Mouse (Mus musculus) lung, adult 10 weeks (tissue): ENCODE results near the gene Olfr514. TPM values are rescaled to one million over a fixed set of nuclear protein-coding genes. Genes with fewer than 3 reads are reported as not detected.

Experiments used
- polyA plus RNA-seq: library from polyadenylated mRNA; stranded (reverse); fragments of 350-450 nt; fragmentation: Illumina TruSeq; extraction: RNeasy Lipid Tissue Mini Kit (QIAGEN cat#74804); gene quantifications from one replicate; pipeline ENCODE4 v1.2.3, GENCODE M21; 2014; ENCODE audit warnings: low read depth, low replicate concordance; ENCODE audit not compliant: insufficient read depth

Olfr514 gene
- polyA plus RNA-seq = not detected

DNA sequence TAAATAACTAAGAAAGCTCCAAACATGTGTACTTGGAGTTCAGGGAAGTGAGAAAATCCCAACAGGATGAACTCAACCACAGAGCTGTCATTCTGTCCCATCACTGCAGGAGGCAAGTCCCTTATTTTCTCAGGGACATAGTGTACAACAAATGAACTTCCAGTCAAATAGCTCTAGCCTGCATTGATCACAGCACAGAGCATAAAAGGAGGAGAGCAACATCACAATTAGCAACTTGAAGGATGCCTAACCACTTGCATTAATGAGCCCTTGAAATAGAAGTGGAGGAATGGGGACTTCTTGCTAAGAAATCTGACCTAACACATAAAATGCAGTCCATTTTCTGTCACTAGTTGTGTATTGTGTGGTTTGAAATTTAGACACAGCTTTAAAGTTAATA, at the start of gene Olfr514:
Olfr514 (minus strand) TSS at position 101 of the 400 bp plus-strand sequence.

GRCm38 (mm10) chr7:108872279-108872678, 46.5 kb upstream of the Olfr514 start, which contains the start of gene Olfr517:
Olfr517 (minus strand) TSS chr7:108872379.

DNA sequence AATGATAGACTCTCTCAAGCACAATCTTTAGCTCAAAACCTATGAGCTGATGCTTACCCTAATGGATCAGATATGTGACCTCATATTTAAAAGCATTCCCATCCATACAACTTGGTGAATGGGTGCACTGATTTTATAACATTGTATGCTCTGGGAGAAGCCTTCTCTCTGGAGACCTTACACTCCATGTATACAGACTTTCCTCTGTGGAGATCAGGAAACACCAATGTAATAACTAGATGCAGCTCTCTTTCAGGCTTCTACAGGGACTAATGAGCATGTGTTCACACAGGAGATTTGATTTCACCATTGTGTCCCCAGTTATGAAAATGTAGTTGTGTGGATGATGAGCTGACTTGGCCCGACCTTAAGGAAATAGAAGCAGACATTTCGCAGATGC, 24.6 kb upstream of the Olfr514 start, which contains the start of gene Olfr516:
Olfr516 (minus strand) TSS at position 101 of the 400 bp plus-strand sequence.

Other genes with a start within 250 kb of the Olfr514 start
- not detected for gene Olfr506, start 215.2 kb downstream of the Olfr514 start, polyA plus RNA-seq
- not detected for gene Olfr507, start 204.2 kb downstream of the Olfr514 start, polyA plus RNA-seq
- not detected for gene Olfr508, start 196.0 kb downstream of the Olfr514 start, polyA plus RNA-seq
- not detected for gene Olfr509, start 174.1 kb downstream of the Olfr514 start, polyA plus RNA-seq
- not detected for gene Olfr510, start 159.6 kb downstream of the Olfr514 start, polyA plus RNA-seq
- gene Olfr512, start 112.7 kb downstream of the Olfr514 start, polyA plus RNA-seq = not detected
- gene Olfr513, start 75.0 kb downstream of the Olfr514 start, polyA plus RNA-seq = not detected
- not detected for gene Olfr516, start 24.5 kb upstream of the Olfr514 start, polyA plus RNA-seq
- gene Olfr517, start 46.4 kb upstream of the Olfr514 start, polyA plus RNA-seq = not detected
- not detected for gene Olfr518, start 59.0 kb upstream of the Olfr514 start, polyA plus RNA-seq
- gene Olfr519, start 68.4 kb upstream of the Olfr514 start, polyA plus RNA-seq = not detected
- gene Nlrp10, start 104.2 kb upstream of the Olfr514 start, polyA plus RNA-seq = 0.45 TPM
- 107 TPM for gene Eif3f, start 108.4 kb upstream of the Olfr514 start, polyA plus RNA-seq
- gene Tub, start 124.3 kb upstream of the Olfr514 start, polyA plus RNA-seq = 0.15 TPM